Mouse (Mus musculus): ENCODE results near the gene Tmem251.

The Tmem251 gene

DNA sequence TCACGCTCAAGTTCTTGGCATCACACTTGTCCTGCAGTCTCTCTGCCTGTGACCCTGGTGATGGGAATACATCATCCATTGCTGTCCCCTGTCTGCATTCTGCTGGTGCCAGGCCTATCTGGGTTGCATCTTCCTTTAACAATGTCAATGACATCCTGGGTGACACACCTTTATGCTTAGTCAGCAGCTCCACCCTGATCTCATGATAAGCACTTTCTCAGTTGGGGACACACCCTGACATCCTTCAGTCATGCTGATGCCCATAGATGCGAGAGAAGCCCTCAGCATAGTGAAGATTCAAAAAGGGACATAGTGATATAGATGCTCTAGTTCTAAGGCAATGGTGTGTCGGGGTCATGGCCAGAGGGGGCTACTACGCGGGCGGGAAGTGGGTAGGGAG lies 18.4 kb upstream of the Tmem251 start:
- no peak for DNase-seq (ENCODE audit: low read depth, low spot score)
- Histone ChIP-seq H3K36me3 (ENCODE audit: control insufficient read depth, insufficient read depth, low read length, poor library complexity, severe bottlenecking) (no peaks in the 10 kb centered on the region), H3K27me3 (ENCODE audit: control insufficient read depth, insufficient read depth, low read length, poor library complexity, severe bottlenecking) (no peaks in the 10 kb centered on the region)

- no peak for DNase-seq (ENCODE audit: low read depth, low spot score)
- Histone ChIP-seq H3K27me3 (ENCODE audit: control insufficient read depth, insufficient read depth, low read length, poor library complexity, severe bottlenecking) (no peaks in the 10 kb centered on the region), H3K36me3 (ENCODE audit: control insufficient read depth, insufficient read depth, low read length, poor library complexity, severe bottlenecking) (no peaks in the 10 kb centered on the region)
These were observed 17.8 kb upstream of the Tmem251 start for GRCm38 (mm10) chr12:102725761-102726175.

- no peaks in the 10 kb centered on the region for H3K36me3 ChIP-seq (ENCODE audit: control insufficient read depth, insufficient read depth, low read length, poor library complexity, severe bottlenecking)
- no peaks in the 10 kb centered on the region for H3K27me3 ChIP-seq (ENCODE audit: control insufficient read depth, insufficient read depth, low read length, poor library complexity, severe bottlenecking)
- DNase-seq (ENCODE audit: low read depth, low spot score), result peak; percentile 57
These were observed 13.4 kb upstream of the Tmem251 start for GRCm38 (mm10) chr12:102729855-102730797.

GRCm38 (mm10) chr12:102730798-102731619 lies 12.6 kb upstream of the Tmem251 start:
- no peak for DNase-seq (ENCODE audit: low read depth, low spot score)
- Histone ChIP-seq H3K36me3 (ENCODE audit: control insufficient read depth, insufficient read depth, low read length, poor library complexity, severe bottlenecking) (no peaks in the 10 kb centered on the region), H3K27me3 (ENCODE audit: control insufficient read depth, insufficient read depth, low read length, poor library complexity, severe bottlenecking) (no peaks in the 10 kb centered on the region)

DNA sequence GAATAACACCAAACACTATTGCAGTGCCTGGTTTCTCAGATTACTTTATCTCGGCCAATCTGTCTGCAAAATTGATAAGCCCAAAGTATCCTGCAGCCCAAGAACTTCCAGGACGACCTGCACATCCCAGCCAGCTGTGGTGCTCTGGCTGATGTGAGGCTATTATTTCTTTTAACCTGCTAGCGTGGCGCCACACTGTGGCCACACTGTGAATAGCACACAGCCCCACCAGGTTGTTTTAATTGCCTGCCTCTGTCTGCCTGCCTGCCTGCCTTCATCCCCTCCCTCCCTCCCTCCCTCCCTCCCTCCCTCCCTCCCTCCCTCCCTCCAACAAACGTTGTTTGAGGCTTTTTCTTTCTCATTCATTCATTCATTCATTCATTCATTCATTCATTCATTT lies 10.2 kb upstream of the Tmem251 start:
- DNase-seq (ENCODE audit: low read depth, low spot score), result peak; percentile 79
- Histone ChIP-seq H3K36me3 (ENCODE audit: control insufficient read depth, insufficient read depth, low read length, poor library complexity, severe bottlenecking) (no peaks in the 10 kb centered on the region), H3K27me3 (ENCODE audit: control insufficient read depth, insufficient read depth, low read length, poor library complexity, severe bottlenecking) (no peaks in the 10 kb centered on the region)

DNA sequence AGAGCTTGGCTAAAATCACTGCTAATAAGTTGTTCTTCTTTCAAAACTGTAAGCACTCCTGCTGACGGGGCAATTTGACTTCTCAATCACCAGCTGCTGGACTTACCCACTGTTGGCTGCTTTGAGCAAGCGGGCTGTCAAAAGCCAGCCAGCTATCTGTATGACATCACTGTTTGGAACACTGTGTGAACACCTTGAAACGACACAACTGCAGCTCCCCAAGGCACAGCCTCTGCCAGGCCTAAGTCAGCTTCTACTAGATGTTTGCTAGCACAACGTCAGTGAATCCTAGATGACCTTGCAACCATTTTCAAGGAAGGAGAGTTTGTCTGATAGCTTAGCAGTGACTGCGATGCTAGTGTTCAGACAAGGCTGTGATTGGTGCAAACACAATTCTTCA lies 4.5 kb upstream of the Tmem251 start:
- DNase-seq (ENCODE audit: low read depth, low spot score), result no peak
- Histone ChIP-seq H3K27me3 (ENCODE audit: control insufficient read depth, insufficient read depth, low read length, poor library complexity, severe bottlenecking) (no peaks in the 10 kb centered on the region), H3K36me3 (ENCODE audit: control insufficient read depth, insufficient read depth, low read length, poor library complexity, severe bottlenecking) (no peaks in the 10 kb centered on the region)

DNA sequence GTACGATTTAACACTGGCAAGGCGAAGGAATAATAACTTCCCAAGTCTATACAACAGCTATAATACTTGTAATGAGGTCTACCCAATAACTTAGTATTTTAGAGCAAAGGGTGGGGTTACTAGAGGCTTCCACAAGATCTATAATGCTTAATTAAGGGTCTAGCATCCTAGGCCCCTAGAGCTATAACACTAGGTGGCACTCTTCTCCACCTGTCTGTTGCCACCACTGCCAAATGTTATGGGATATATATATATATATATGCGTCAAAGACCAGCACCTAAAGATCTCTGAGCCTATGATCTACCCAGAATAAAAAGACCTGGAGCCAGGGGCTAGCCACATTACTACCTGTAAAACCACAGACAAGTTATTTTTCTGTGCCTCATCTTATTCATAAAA lies 3.3 kb upstream of the Tmem251 start:
- Histone ChIP-seq H3K36me3 (ENCODE audit: control insufficient read depth, insufficient read depth, low read length, poor library complexity, severe bottlenecking) (no peaks in the 10 kb centered on the region), H3K27me3 (ENCODE audit: control insufficient read depth, insufficient read depth, low read length, poor library complexity, severe bottlenecking) (no peaks in the 10 kb centered on the region)
- peak; percentile 75 for DNase-seq (ENCODE audit: low read depth, low spot score)

- DNase-seq (ENCODE audit: low read depth, low spot score), result no peak
- Histone ChIP-seq H3K27me3 (ENCODE audit: control insufficient read depth, insufficient read depth, low read length, poor library complexity, severe bottlenecking) (no peaks in the 10 kb centered on the region), H3K36me3 (ENCODE audit: control insufficient read depth, insufficient read depth, low read length, poor library complexity, severe bottlenecking) (no peaks in the 10 kb centered on the region)
These were observed 1.5 kb upstream of the Tmem251 start for GRCm38 (mm10) chr12:102742056-102742455.

GRCm38 (mm10) chr12:102743036-102743588 lies 450 bp upstream of the Tmem251 start:
- no peaks in the 10 kb centered on the region for H3K36me3 ChIP-seq (ENCODE audit: control insufficient read depth, insufficient read depth, low read length, poor library complexity, severe bottlenecking)
- H3K27me3 ChIP-seq (ENCODE audit: control insufficient read depth, insufficient read depth, low read length, poor library complexity, severe bottlenecking), result no peaks in the 10 kb centered on the region
- no peak for DNase-seq (ENCODE audit: low read depth, low spot score)

DNA sequence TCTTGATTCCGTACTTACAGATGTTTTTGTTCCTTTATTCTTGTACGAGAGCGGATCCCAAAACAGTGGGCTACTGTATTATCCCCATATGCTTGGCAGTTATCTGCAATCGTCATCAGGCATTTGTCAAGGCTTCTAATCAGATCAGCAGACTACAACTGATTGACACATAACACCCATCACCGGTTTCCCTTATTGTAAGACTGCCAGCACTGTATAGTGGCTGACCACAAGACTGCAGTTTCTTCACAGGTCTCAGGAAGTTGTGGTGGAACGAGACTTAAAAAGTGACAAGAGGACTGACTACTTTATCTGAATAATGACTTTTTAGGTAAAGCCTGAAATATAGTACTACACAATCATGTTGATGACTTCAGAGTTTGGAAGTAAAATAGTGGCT lies 1.3 kb downstream of the Tmem251 start:
- Histone ChIP-seq H3K27me3 (ENCODE audit: control insufficient read depth, insufficient read depth, low read length, poor library complexity, severe bottlenecking) (no peaks in the 10 kb centered on the region), H3K36me3 (ENCODE audit: control insufficient read depth, insufficient read depth, low read length, poor library complexity, severe bottlenecking) (no peaks in the 10 kb centered on the region)
- DNase-seq (ENCODE audit: low read depth, low spot score), result peak; percentile 80

DNA sequence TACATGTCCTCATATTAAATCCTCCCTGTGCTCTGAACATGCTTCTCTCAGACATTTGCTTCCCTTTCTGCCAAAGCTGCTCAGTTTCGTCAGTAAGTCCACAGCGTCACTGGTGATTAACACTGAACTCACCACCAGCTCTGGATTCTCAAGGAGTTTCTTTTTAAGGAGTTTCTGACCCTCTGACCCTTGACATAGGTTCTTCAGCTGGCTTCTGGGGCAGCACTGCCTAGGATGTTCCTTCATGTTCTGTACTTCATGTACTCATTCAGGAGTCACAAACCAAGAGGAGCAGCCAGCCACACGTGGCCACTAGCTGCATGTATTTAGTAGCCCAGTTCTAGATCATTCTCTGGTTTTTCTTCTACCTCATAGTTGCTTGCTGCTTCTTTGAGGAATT lies 4.7 kb downstream of the Tmem251 start:
- DNase-seq (ENCODE audit: low read depth, low spot score), result no peak
- Histone ChIP-seq H3K36me3 (ENCODE audit: control insufficient read depth, insufficient read depth, low read length, poor library complexity, severe bottlenecking) (no peaks in the 10 kb centered on the region), H3K27me3 (ENCODE audit: control insufficient read depth, insufficient read depth, low read length, poor library complexity, severe bottlenecking) (no peaks in the 10 kb centered on the region)

- peak; percentile 69 for DNase-seq (ENCODE audit: low read depth, low spot score)
- H3K36me3 ChIP-seq (ENCODE audit: control insufficient read depth, insufficient read depth, low read length, poor library complexity, severe bottlenecking), result no peaks in the 10 kb centered on the region
- no peaks in the 10 kb centered on the region for H3K27me3 ChIP-seq (ENCODE audit: control insufficient read depth, insufficient read depth, low read length, poor library complexity, severe bottlenecking)
These were observed 12.7 kb downstream of the Tmem251 start for GRCm38 (mm10) chr12:102756304-102756703.

DNA sequence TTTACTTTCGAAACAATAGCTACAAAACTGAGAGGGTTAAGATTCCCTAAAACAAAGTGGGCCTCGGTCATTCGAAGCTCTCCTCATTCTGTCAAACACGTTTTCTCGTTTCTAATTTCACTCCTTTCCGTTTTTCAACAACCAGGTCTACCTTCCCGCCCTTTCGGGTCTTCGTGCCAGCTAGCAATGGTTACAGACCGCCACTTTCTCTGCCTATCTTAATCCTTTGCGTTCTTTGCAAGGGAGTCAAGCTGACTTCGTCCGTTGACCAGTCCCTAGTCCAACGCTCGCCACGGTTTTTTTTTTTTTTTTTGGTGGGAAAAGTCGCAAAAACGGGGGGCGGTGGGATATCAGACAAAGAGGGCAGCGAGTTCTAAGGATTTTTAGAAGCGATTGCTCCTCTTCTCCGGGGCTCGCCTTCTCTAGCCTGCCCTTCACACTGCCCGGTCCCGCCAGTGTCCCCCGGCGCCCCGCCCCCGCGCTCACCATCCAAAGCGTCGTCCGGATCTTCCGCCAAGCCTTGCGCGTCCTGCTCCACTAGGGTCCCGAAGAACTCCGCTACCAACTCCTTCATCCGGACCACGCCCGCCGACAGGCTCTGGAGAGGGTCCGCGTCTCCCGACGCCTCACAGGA lies 13.6 kb downstream of the Tmem251 start:
- peak; percentile 11 for DNase-seq (ENCODE audit: low read depth, low spot score)
- H3K36me3 ChIP-seq (ENCODE audit: control insufficient read depth, insufficient read depth, low read length, poor library complexity, severe bottlenecking), result no peaks in the 10 kb centered on the region

DNA sequence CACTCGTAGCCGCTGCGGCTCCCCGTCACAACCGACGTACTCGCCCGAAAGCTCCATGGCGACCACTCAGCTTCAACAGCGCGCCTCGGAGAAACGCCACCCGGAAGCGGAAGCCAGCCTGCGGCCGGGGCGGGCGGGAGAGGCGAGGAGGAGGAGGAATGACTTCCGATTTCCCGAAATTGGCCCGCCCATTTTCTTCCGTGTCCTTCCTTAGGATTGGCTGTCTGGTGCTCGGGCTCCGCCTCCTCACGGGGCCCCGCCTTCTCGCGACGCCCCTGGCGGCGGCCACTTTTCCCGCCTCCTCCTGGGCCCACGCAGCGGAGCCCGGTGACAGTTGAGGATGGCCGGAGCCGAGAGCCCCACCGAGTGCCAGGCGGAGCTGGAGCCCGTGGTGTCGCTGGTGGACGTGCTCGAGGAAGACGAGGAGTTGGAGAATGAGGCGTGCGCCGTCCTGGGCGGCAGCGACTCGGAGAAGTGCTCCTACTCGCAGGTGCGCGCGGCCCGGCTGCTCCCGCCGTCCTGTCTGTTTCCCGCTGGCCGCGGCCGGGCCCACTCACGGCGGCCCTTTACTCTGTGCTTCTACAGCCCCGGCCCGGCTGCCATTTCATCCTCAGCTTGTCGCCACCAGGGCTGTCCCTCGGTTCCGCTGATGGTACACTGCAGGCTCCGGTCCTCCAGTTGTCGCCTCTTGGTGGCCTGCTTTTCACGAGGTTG lies 14.3 kb downstream of the Tmem251 start, which contains the start of the genes Gm28051, Gon7 and Ubr7:
Gene Gm28051 (minus strand): TSS at position 77 of the 714 bp plus-strand sequence.
Gene Gon7 (minus strand): TSS at position 115 of the 714 bp plus-strand sequence.
Gene Ubr7 (plus strand): TSS at position 279 of the 714 bp plus-strand sequence.
- Histone ChIP-seq H3K36me3 (ENCODE audit: control insufficient read depth, insufficient read depth, low read length, poor library complexity, severe bottlenecking) (no peaks in the 10 kb centered on the region), H3K27me3 (ENCODE audit: control insufficient read depth, insufficient read depth, low read length, poor library complexity, severe bottlenecking) (no peaks in the 10 kb centered on the region)
- peak; percentile 97 for DNase-seq (ENCODE audit: low read depth, low spot score)

More for the DNA sequence above, 13.6 kb downstream of the Tmem251 start:
- no peaks in the 10 kb centered on the region for H3K27me3 ChIP-seq (ENCODE audit: control insufficient read depth, insufficient read depth, low read length, poor library complexity, severe bottlenecking)
